Mouse (Mus musculus) heart, postnatal 14 days (tissue): ENCODE measurements at regions not wholly inside any gene's neighbourhood (a gene's known extent, or its start where the extent isn't known, plus 50 kb on each side); places are given as distances from the start of the nearest gene placed in this dataset.
"Not testable (repeated sequence)": the region's sequence is repeated elsewhere in the genome, so short reads cannot be mapped to it uniquely, and the experiment has no call there.

Experiments used
- DNase-seq, 2 experiments: peaks; one replicate each; pipeline ENCODE4 v3.0.0; 2021 to 2022
- intact Hi-C: fragments of 180-260 bp; cut with DNase I; formaldehyde crosslinking; loops from one replicate; pipeline ENCODE4 v1.15.1; 2025

DNA sequence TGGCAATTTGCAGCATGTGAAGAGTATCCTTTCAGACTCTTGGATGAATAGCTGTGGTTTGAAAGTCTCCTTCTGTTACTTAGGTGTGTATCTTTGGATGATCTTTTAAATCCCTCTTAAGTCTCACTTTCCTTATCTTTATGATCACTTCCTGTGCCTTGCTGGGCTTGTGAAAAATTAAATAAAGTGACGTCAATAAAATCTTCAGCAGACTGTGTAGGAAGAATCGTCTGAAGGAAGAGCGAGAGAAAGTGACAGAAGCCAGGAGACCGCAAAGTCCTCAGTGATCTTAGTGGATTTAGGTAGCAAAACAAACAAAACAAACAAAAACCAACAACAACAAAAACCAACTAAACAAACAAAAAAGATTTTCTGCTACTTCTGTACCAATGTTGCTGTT, 459.6 kb upstream of the Dab2 start:
- no peak for DNase-seq
- intact Hi-C loops, result no loop called here

DNA sequence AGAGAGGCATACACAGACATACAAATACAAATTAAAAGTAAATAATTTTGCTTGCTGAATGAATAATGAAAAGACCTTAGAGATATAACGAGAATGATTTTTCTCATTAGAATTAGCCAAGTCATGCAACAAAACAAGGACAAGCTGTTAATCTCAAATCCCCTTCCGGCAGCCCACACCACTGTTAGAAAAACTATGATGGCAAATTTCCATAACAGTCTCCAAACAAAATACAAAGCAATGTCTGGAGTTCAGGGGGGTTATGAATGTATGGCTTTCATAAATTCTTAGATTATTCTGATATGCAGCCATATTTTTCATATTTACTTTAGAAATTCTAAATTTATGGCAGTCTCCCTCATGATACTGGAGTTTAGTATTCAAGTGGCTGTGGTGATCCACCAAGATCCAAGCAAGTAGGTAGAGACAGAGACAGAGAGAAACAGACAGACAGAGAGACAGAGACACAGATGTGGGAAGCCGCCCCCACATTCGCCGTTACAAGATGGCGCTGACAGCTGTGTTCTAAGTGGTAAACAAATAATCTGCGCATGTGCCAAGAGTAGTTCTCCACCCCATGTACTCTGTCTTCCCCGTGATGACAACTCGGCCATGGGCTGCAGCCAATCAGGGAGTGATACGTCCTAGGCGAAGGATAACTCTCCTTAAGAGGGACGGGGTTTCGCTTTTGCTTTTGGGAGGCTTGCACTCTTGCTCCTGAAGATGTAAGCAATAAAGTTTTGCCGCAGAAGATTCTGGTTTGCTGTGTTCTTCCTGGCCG, 458.0 kb upstream of the Dab2 start:
- intact Hi-C loops, DNase-seq: not testable (repeated sequence)

DNA sequence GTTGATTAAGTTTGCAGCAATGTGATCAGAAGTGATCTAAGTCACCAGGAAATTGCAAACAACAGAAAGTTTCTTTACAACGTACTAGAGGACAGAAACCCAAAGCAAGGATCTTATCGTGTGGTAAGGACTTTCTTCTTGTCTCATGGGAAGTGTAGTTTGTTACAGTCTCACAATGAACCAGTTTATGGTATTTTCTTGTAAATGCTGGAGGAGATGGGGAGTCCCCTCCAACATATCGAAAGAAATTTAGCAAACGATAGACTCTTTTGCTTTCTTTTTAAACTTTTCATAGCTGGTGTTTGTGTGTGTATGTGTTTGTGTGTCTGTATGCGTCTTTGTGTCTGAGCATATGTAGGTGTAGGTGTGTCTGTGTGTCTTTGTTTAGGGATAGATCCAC, 453.0 kb upstream of the Dab2 start:
- intact Hi-C loops, result no loop called here
- DNase-seq, result no peak

DNA sequence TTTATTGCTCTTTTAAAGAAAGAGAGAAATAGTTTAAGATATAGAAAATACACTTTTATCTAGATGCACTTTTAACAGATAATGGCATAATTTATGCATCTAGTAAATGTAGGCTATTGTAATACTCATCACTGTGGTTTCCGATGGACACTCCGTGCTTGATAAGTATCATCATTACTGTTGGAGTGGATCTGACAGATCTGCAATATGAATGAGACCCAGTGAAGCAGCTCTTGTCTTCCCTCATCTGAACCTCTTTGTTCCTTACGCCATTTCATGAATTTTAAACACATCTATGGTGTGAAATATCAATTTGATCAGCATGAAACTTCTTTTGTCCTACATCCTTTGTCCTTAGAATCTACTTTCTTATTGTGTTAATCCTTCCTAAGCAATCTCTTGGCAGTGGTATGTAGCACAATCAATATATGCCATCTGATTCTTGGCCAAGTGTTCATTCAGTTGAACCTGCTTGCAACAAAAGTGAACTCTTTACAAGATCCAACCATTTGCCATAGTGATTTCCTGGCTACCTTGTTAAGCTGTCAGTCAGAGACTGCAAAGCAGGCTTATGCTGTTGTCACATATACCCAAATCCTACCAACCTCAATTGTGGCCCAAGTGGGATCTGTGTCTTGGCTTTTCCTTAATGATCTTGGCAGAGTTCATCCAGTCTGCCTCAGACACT, 452.0 kb upstream of the Dab2 start:
- intact Hi-C loops, result no loop called here

DNA sequence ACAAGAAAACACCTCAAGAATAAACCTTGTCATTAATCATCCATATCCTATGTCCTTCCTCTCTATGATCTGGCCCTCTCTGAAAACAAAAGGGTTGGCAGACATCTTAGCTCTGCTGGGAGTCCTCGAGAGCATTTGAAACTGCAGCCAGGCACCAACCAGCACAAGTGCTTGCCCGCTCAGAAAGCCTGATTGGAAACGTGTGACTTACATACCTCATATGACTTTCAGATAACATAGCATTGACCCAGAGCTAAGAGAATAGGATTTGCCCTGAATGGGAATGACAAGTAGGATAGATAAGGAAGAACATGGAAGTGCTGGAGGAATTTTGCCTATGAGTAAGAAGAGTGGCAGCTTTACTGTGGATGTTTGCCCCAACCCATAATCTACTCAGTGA, 447.1 kb upstream of the Dab2 start:
- no peak for DNase-seq

More for the DNA sequence above, 452.0 kb upstream of the Dab2 start:
- no peak for DNase-seq

DNA sequence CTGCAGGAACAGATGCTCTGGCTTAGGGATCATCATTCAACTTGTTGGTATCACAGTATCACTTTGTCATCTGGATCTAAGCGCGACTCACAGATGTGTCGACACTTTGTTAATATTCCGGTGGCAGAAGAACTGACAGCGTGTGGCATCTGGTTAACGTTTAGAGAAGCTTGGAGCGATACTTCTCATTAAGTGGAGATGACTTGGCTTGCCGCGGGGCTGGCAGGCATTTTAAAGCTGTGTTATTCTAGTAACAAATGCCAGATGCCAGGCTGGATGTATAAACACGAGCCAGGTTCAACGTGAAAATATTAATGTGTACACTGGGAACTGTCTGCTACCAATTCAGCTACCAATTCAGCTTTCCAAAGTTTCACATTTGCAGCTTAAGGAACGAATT, 430.3 kb upstream of the Dab2 start:
- no peak for DNase-seq
- intact Hi-C loops, result no loop called here

More for the DNA sequence above, 447.1 kb upstream of the Dab2 start:
- intact Hi-C loops, result no loop called here

DNA sequence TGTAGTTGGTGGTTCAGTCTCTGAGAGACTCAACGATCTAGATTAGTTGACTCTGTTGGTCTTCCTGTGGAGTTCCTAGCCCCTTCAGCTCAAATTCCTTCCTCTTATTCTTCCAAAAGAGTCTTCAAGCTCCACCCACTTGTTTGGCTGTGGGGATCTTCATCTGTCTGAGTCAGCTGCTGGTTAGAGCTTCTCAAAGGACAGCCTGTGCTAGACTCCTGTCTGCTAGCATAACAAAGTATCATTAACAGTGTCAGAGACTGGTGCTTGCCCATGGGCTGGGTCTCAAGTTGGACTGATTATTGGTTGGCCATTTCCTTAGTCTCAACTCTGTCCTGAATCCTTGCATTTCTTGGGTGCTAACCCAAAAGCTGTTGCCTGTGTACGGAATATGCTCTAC, 429.7 kb upstream of the Dab2 start:
- intact Hi-C loops, result no loop called here
- no peak for DNase-seq

DNA sequence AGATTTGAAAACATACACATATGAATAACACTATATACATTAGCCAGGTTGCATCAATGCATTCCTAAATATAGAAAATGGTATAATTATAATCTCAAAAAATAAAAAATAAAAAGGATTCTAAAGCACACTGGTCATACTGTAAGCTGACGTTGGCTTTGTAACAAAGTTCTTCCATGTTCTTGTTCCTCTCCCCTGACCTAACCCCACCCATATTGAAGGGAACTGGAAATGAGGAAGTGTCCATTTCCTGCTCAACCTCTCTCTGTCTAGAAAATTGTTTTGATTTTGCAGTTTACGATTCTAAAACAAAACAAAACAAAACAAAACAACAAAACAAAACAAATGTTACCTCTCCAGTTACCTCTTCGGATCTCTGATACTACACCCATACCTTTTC, 427.5 kb upstream of the Dab2 start:
- intact Hi-C loops, result no loop called here
- no peak for DNase-seq

DNA sequence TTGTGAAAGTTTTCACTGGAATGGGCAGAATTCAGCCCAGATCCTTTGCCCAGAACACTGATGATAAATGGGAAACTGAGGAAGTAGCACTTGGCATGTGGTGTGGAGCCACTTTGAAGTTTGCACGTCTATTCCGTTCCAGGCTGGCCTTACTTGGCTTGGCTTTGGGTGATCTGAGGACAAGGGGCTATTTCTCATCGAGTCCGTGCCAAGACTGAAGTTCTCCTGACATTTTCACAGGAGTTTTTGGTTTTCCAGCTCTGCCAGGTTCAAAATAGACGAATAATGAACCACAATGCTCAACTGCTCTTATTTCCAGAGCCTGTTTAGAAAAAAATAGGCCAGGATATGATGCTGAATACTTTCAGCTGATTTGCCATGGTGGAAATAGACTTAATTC, 421.8 kb upstream of the Dab2 start:
- no peak for DNase-seq
- intact Hi-C loops, result no loop called here

DNA sequence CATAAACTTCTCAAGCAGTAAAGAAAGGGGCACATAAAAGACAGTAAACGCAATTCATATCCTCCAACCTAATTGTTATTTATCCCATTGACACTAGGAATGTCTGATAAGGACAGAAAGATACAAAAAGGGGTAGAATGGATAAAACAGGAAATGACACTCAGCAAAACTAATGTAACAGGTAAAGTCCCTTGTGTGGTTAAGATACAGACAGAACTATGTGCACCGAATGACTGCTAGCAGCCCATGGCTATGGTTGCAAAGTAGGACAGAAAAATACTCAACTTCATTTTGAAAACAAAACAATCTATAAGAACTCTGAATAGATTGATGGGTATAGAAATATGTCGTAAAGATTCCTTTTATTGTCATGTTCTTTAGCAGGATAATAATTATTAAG, 408.4 kb upstream of the Dab2 start:
- intact Hi-C loops, result no loop called here
- no peak for DNase-seq

DNA sequence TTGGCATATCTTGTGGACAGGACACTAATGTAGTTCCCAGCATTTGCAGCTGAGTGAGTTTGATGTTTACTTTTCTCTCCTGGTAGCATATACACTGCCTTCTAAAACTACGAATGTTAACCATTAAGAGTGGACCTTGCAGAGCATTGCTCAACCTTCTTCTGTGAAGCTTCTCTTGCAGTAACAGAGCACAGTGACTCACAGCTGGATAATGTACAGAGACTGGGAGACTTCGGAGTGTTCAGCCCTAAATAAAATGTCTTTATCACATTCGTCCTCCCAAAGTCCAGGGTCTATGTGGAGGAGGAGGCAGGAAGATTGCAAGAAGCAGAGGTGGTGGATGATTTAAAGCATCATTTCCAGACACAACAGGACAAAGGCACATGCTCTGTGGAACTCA, 407.6 kb upstream of the Dab2 start:
- no peak for DNase-seq
- intact Hi-C loops, result no loop called here

DNA sequence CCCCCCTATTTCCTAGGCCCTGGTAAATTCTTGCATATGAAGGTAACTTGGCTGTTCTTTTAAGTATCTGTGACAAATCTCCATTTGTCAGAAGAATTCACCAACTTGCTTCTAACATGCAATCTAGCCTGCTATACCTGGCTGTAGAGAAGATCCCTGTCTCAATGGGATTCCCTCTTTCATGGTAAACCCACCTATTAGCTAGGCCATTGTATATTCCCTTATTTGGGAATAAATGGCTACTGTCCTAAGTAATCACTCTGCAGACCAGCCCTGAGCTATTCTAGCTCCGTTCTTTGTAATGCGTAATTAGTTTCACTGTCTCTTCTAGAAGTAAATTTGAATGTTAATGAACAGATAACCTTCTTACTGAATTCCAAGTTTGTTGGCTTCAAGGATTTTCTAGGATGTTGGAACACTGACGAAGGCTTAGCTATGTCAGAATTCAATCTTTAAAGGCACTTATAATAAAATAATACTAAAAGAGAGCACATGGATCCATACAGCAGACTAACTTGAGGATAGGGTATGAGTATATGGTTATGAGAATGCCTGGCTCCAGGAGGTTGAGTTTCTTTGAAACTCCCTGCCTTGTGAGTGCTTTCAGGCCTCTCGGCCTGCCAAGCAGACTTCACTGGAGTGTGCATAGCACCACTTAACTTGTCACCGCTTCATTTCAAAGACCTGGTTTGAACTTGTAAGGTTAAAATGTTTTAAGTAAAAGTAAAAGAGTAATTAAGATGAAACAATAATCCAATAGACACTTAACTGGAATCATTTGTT, 403.7 kb upstream of the Dab2 start:
- DNase-seq, intact Hi-C loops: not testable (repeated sequence)

DNA sequence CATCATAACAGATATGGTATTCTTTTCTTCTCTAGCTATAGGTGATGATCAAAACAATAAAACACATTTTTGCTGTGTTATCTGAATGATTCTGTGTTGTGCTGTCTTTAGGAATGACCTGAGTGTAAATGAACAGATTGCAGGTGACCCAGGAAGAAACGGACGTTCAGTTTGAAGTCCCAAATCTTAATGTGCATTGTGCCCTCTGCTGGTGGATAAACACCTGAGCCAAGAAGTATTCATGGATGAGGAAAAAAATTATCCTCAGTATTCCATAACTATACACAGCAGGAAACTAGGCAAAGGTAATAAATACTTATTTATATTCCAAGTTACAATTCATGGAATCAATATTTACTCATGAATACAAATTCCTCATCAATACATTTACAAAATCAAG, 384.3 kb upstream of the Dab2 start:
- intact Hi-C loops, result loop anchor here (1.0 to 5.0 kb wide), 2 partner anchors 292 to 679 kb away; no protein-coding TSS in a partner anchor
- DNase-seq, result peak; percentile 22 to 59

DNA sequence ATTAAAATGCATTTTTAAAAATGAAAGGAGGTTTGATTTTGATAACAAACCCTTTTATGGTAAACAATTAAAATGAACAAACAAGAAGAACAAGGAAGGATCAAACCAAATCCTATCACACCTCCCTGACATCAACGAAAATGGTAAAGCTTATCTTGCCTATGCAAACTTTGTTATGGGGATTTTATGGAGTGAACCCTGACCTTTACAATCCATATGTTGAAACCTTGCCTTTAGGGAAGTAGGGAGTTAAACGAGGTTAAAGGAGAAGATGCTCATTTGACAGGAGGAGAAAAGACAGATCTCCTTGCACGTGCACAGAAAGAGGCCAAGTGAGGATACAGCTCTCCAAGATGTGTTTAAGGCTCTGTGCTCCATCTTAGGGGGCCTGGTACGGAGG, 379.5 kb upstream of the Dab2 start:
- intact Hi-C loops, result no loop called here
- no peak for DNase-seq

DNA sequence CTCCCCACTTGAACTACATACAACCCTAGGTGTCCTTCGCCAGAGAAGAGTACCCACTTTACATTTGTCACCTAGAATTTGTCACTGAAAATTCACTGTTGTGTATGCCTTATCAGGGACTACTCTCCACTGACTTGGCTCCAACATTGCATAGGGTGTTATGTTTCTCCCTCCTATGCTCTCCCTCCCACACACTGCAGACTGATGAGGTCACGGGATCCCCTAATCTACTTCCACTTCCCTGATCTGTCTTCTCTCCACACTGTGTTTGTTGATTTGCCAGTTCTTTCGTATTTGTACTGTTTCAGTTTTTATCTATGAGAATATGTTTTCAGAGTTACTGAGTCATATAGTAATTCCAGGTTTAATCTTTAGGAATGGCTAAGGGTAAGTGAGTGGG, 371.8 kb upstream of the Dab2 start:
- intact Hi-C loops, result no loop called here
- DNase-seq, result no peak

DNA sequence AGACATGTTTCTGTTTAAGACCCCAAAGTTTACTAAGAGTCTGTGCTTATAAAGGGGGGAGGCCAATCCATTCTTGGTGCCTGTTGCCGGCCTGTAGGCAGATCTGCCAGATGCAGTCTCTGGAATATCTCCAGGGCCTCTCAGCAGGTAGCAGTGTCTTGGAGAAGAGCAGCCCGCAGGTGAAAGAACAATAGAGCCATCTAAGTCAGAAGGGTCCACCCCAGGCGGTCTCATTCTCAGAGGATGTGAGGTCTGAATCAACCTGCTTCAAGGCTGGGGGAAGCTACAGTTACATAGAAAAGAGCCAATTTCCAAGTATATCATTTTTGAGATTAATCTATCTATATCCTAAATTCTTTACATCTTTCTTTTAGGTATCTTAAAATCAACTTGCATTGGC, 366.0 kb upstream of the Dab2 start:
- no peak for DNase-seq
- intact Hi-C loops, result no loop called here

DNA sequence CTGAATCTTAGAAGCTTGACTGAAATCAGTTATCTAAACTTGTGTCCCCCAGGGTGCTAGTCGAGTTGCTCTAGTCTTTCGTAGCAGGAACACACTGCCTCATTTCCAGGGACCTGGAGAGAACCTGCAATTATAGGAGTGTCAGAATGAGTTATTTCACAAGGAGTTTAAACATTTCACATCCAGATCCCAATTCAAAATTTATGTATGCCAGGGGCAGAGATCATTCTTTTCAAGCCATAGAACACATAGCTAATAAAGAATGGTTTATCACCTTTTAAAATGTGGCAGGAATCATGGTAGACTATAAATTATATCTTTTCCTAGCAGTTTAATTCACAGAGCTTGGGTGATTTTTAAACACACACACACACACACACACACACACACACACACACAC, 358.6 kb upstream of the Dab2 start:
- DNase-seq, result no peak
- intact Hi-C loops, result no loop called here

DNA sequence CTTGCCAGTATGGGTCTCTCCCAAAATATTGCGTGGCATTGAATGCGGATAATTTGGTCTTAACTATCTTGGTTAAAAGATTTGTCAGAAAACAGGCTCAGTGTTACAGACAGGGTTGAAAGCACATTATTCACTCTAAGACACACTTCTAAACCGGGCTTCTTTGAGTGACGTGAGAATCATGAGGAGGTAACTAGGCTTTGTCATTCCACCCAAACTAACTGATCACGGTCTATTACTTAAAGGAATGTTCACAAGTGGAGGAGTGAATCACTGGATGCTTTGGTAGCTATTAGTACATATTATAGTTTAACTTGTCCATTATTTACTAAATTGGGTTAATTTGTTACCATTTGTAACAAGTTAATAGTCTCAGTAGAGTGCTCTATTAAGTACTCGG, 352.9 kb upstream of the Dab2 start:
- DNase-seq, result no peak
- intact Hi-C loops, result no loop called here

DNA sequence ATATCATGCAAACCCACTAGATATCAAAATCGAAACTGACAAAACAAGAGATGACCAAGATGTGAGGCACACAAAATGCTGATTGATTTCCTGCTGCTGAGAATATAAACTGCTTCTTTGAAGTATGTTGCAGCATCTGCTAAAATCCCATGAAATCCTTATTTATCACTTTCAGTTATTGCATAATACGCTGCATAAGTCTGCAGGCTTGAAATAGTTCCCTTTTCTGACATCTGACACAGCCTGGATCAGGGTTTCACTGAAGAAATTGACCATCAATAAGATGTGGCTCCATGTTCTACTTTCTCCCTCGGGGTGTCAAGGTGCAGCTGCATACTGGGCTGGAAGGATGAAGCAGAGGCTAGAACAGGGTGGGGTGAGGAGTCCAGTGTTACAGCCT, 348.7 kb upstream of the Dab2 start:
- no peak for DNase-seq
- intact Hi-C loops, result no loop called here

DNA sequence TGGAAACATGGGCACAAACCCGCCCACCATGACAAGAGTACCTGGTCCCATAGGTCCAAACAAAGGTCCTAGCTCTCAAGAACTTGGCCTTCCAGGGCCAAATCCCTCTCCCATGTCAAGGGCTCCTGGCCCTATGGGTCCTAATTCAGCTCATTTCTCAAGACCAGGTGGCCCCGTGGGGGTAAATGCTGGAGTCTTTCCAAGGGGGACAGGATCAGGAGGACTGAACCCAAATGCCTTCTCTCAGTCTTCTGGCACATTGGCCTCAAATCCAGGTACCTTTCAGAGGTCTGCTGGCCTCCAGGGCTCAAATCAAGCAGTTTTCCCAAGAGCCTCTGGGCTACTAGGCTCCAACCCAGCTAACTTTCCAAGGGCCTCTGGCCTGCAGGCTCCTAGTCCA, 347.9 kb upstream of the Dab2 start:
- DNase-seq, intact Hi-C loops: not testable (repeated sequence)

DNA sequence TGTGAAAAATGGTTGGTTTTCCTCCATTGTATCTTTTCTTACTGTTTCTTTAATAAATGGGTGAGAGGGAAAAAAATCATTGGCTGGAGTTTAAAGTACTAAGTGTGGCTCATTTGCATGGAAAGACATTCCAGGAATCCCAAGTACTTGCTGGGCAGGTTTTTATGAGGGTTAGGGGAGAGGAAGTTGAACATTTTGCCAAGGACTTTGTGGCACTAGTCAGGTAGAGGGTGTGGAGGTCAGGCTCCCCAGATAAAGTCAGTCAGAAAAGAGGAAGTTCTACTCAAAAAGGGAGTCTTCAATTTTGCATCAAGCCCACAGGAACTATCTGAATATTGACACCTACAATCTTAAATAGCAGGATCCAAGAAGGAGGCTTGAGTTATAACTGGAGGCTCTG, 346.5 kb upstream of the Dab2 start:
- no peak for DNase-seq
- intact Hi-C loops, result no loop called here
